Mouse (Mus musculus) myocyte (in vitro differentiated cells): ENCODE data around the gene Aco2. TPM values are rescaled to one million over a fixed set of nuclear protein-coding genes. Genes with fewer than 3 reads are reported as not detected.

Source experiments
- H3K27me3 ChIP-seq: one replicate; pipeline ENCODE4 v1.6.1; 2011; ENCODE audit not compliant: control insufficient read depth, insufficient read depth, insufficient read length
- H3K36me3 ChIP-seq: one replicate; pipeline ENCODE4 v1.6.1; 2011; ENCODE audit not compliant: control insufficient read depth, insufficient read depth
- H3K4me2 ChIP-seq: one replicate; pipeline ENCODE4 v1.6.1; 2011; ENCODE audit warnings: low read depth, control low read depth
- H3K4me3 ChIP-seq: one replicate; pipeline ENCODE4 v1.5.1; 2011; ENCODE audit warnings: mild to moderate bottlenecking, control low read depth, moderate library complexity
- H3K79me2 ChIP-seq: one replicate; pipeline ENCODE4 v1.6.1; 2011; ENCODE audit not compliant: control insufficient read depth, insufficient read depth
- H3ac ChIP-seq: one replicate; pipeline ENCODE4 v1.6.1; 2011; ENCODE audit not compliant: control insufficient read depth, insufficient read length
- CEBPB ChIP-seq: IDR thresholded peaks from 2 replicates; pipeline ENCODE4 v1.6.1; 2011; ENCODE audit warnings: mild to moderate bottlenecking, moderate library complexity; ENCODE audit not compliant: poor library complexity, insufficient read depth, severe bottlenecking
- E2F4 ChIP-seq: IDR thresholded peaks from one replicate; pipeline ENCODE4 v1.6.1; 2011; ENCODE audit warnings: mild to moderate bottlenecking, control low read depth, moderate library complexity; ENCODE audit not compliant: insufficient read depth
- MAX ChIP-seq: IDR thresholded peaks from one replicate; pipeline ENCODE4 v1.6.1; 2011; ENCODE audit warnings: low read depth, mild to moderate bottlenecking, control low read depth
- MYOD1 ChIP-seq, 3 experiments: IDR thresholded peaks; one replicate each; pipeline ENCODE4 v1.6.1; 2011; ENCODE audit warnings: control low read depth in 2 of 3, low read depth in 2 of 3, mild to moderate bottlenecking in 2 of 3, moderate library complexity in 1 of 3; ENCODE audit not compliant: insufficient read length in 2 of 3, control insufficient read depth in 1 of 3
- MYOG ChIP-seq, 3 experiments: IDR thresholded peaks; one replicate each; pipeline ENCODE4 v1.6.1; 2011; ENCODE audit warnings: control low read depth in 2 of 3, low read depth in 2 of 3, mild to moderate bottlenecking in 2 of 3; ENCODE audit not compliant: insufficient read length in 2 of 3, control insufficient read depth in 1 of 3, insufficient read depth in 1 of 3
- POLR2A ChIP-seq: IDR thresholded peaks from one replicate; pipeline ENCODE4 v1.6.1; 2011; ENCODE audit warnings: low read depth, mild to moderate bottlenecking, control low read depth, moderate library complexity; ENCODE audit not compliant: insufficient read length
- POLR2AphosphoS2 ChIP-seq: IDR thresholded peaks from one replicate; pipeline ENCODE4 v1.6.1; 2011; ENCODE audit warnings: low read depth, control low read depth; ENCODE audit not compliant: insufficient read length
- REST ChIP-seq: IDR thresholded peaks from one replicate; pipeline ENCODE4 v1.6.1; 2011; ENCODE audit warnings: mild to moderate bottlenecking, control low read depth, moderate library complexity; ENCODE audit not compliant: insufficient read depth, insufficient read length
- SRF ChIP-seq: IDR thresholded peaks from one replicate; pipeline ENCODE4 v1.6.1; 2011; ENCODE audit warnings: low read depth; ENCODE audit not compliant: control insufficient read depth, insufficient read length
- TCF12 ChIP-seq: IDR thresholded peaks from one replicate; pipeline ENCODE4 v1.6.1; 2011; ENCODE audit warnings: mild to moderate bottlenecking, control low read depth; ENCODE audit not compliant: poor library complexity, insufficient read depth, severe bottlenecking
- TCF3 ChIP-seq: IDR thresholded peaks from one replicate; pipeline ENCODE4 v1.6.1; 2011; ENCODE audit warnings: low read depth, control low read depth; ENCODE audit not compliant: insufficient read length
- USF1 ChIP-seq: IDR thresholded peaks from one replicate; pipeline ENCODE4 v1.6.1; 2011; ENCODE audit warnings: low read depth, mild to moderate bottlenecking, control low read depth, moderate library complexity
- polyA plus RNA-seq: library from polyadenylated mRNA; unstranded; fragments of >200 nt; fragmentation: generic; extraction: Trizol; gene quantifications from one replicate; pipeline ENCODE4 v1.2.1, GENCODE M21; 2012; ENCODE audit warnings: missing spikeins

The Aco2 gene
- polyA plus RNA-seq, 1 experiment: 666 TPM

DNA sequence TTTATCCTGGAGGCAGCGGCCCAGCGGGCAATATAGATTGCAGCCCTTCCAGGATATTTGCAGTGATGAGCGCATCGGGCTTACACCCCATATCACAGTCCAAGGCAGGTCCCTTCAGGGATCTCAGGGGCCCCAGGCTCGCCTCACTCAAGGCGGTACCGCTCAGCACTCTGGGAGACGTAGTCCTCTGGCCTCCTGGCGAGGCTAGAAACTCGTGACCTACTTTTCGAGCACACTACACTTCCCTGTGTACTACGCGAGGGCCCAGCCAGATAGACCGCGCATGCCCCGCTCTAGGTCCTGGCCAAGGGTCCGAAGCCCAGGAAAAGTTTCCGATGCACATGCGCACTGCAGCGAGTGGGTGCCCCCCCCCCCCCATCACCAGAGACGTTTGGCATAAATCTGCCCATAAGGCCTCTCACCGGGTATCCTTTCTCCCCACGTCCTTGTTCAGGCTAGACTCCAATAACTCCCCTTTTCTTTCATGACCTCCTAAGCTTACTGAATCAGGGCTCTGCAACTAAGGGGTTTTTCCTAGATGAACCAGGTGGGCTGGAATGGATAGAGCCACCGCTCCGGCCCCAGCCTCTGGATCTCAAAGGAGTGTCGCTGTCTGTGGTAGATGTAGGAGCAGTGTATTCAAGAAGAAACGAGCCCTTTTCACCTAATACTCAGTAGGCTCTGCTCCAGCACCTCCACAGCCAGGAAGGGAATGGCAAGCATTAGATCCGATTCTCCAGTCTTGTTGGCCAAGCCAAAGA lies 15.9 kb upstream of the Aco2 start:
- Histone ChIP-seq H3K4me2 (peak overlapping the region; percentile 77), H3K4me3 (peak overlapping the region; percentile 88)
- no peak for TF ChIP-seq TCF12
- TF ChIP-seq POLR2AphosphoS2: peak; percentile 78
- peak; percentile 44 for TF ChIP-seq POLR2A
- no peak for TF ChIP-seq MYOD1 (IDR thresholded peaks at IDR 0.05; ENCODE audit: control insufficient read depth in 1 of 3, insufficient read length in 2 of 3, low read depth in 2 of 3)

DNA sequence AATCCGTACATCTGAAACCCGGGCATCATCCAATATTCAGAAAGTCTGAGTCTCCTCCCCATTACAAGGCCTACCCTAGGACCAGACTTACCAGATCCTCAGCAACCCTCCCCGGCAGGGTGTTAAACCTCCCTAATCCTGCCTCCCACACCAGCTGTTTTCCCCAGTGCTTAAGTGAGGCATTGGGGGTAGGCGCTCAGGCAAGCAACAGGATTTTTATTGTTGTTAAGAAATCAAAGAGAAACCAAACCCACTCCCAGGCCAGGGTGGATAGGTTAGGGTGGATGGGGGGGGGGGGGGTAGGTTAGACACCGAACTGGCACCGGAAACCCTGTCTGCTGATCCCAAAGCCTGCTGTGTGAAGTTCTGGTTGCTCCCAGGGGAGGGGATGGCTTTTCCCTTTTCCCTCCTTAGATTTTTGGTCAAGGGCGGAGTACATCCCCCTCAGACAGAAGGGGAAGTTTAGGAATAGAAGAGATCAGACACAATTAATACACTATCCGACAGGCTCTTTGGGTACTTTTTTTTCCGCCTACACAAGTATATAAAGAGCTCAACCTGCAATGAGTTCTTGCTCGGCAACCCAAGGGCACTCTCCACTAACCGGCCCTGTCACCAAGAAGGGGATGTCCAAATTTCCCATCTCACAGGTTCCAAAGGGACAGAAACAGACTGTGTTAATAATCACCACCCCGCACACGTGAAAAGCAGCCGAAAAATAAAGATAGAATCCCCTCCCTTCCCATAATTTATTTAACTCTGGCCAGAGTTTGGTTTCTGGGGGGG lies 15.0 kb upstream of the Aco2 start:
- no peak for TF ChIP-seq TCF3
- TF ChIP-seq POLR2AphosphoS2: no peak
- TF ChIP-seq MYOD1 (IDR thresholded peaks at IDR 0.05; ENCODE audit: control insufficient read depth in 1 of 3, insufficient read length in 2 of 3, low read depth in 2 of 3): peak; percentile 12 to 52 (median 36)
- TF ChIP-seq USF1: no peak
- no peak for TF ChIP-seq SRF
- peak in 2 of 3 experiments; percentile 68 to 80 for TF ChIP-seq MYOG (IDR thresholded peaks at IDR 0.05; ENCODE audit: control insufficient read depth in 1 of 3, insufficient read depth in 1 of 3, insufficient read length in 2 of 3, low read depth in 2 of 3)
- no peak for TF ChIP-seq REST
- peak; percentile 29 for TF ChIP-seq POLR2A
- H3K79me2 ChIP-seq: peaks cover 58% of the 10 kb centered on the region
- no peaks in the 10 kb centered on the region for H3K36me3 ChIP-seq
- no peaks in the 10 kb centered on the region for H3K27me3 ChIP-seq
- peak overlapping the region; percentile 26 for H3ac ChIP-seq
- peak overlapping the region; percentile 88 for H3K4me3 ChIP-seq
- H3K4me2 ChIP-seq: peak overlapping the region; percentile 77

More for the DNA sequence above, 15.9 kb upstream of the Aco2 start:
- peaks cover 67% of the 10 kb centered on the region for H3K79me2 ChIP-seq
- peak overlapping the region; percentile 26 for H3ac ChIP-seq
- peaks cover 6% of the 10 kb centered on the region for H3K36me3 ChIP-seq
- no peaks in the 10 kb centered on the region for H3K27me3 ChIP-seq

DNA sequence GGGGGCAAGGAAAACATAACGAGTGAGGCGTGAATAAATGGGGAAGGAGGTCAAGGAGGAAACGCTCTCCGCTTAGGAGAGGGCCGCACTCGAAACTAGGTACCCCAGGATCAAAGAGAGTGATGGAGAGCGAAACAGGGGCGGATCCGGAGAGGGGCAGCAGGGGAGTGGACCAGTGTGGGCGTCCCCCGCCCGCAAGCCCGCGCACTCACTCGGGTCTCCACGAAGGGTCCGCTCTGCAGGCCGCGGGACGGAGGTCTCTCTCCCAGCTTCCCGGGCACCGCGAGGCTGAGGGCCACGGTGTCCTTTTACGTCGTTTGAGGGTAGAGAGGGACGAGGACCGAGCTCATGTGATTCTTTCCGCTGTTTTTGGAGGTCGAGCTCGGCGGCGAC lies 14.4 kb upstream of the Aco2 start:
- no peaks in the 10 kb centered on the region for H3K36me3 ChIP-seq
- H3K4me2 ChIP-seq: peak overlapping the region; percentile 77
- H3K79me2 ChIP-seq: peaks cover 52% of the 10 kb centered on the region
- peak overlapping the region; percentile 26 for H3ac ChIP-seq
- H3K4me3 ChIP-seq: peak overlapping the region; percentile 88
- TF ChIP-seq POLR2A: no peak
- no peak for TF ChIP-seq MYOG (IDR thresholded peaks at IDR 0.05; ENCODE audit: control insufficient read depth in 1 of 3, insufficient read depth in 1 of 3, insufficient read length in 2 of 3, low read depth in 2 of 3)
- no peak for TF ChIP-seq CEBPB
- TF ChIP-seq E2F4: no peak
- no peak for TF ChIP-seq MAX
- no peak for TF ChIP-seq REST
- no peak for TF ChIP-seq MYOD1 (IDR thresholded peaks at IDR 0.05; ENCODE audit: control insufficient read depth in 1 of 3, insufficient read length in 2 of 3, low read depth in 2 of 3)
- no peak for TF ChIP-seq TCF12
- no peak for TF ChIP-seq POLR2AphosphoS2
- no peak for TF ChIP-seq USF1
- no peaks in the 10 kb centered on the region for H3K27me3 ChIP-seq

DNA sequence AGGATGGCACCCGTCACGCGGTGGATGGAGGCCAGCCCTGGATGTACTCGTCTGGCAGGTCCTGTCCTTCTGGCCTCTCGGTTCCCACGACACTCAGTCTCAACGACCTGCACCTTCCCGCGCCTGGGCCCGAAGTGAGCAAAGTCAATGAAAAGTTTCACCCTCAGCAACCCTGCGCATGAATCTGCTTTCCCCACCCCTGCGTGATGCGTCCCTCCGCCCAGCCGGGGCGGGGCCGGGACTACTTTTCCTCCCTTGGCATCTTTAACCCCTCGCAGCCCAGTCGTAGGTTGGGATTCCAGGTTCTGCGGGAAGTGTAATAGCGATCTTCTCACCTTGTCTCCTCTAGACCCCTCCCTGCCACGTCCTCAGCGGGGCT lies 14.0 kb upstream of the Aco2 start:
- Histone ChIP-seq H3K27me3 (no peaks in the 10 kb centered on the region), H3K36me3 (no peaks in the 10 kb centered on the region), H3K4me2 (peak overlapping the region; percentile 77), H3ac (peak overlapping the region; percentile 26), H3K4me3 (peak overlapping the region; percentile 88), H3K79me2 (peaks cover 48% of the 10 kb centered on the region)
- TF ChIP-seq TCF3 (no peak), POLR2A (peak; percentile 100), SRF (peak; percentile 47), E2F4 (peak; percentile 65), MYOG (IDR thresholded peaks at IDR 0.05; ENCODE audit: control insufficient read depth in 1 of 3, insufficient read depth in 1 of 3, insufficient read length in 2 of 3, low read depth in 2 of 3) (peak in 1 of 3 experiments; percentile 75), MYOD1 (IDR thresholded peaks at IDR 0.05; ENCODE audit: control insufficient read depth in 1 of 3, insufficient read length in 2 of 3, low read depth in 2 of 3) (peak in 1 of 3 experiments; percentile 34), POLR2AphosphoS2 (peak; percentile 100), USF1 (peak; percentile 33), REST (peak; percentile 60), CEBPB (peak; percentile 24; the same call in 1 of the 2 replicates), TCF12 (no peak), MAX (peak; percentile 59)
